Mouse (Mus musculus): ENCODE data around the gene Krtcap3. TPM values are rescaled to one million over a fixed set of nuclear protein-coding genes. Genes with fewer than 3 reads are reported as not detected.

Gene Krtcap3
- total and polyA plus RNA-seq, 3 experiments: 1.2 to 6.4 (median 1.5) TPM

DNA sequence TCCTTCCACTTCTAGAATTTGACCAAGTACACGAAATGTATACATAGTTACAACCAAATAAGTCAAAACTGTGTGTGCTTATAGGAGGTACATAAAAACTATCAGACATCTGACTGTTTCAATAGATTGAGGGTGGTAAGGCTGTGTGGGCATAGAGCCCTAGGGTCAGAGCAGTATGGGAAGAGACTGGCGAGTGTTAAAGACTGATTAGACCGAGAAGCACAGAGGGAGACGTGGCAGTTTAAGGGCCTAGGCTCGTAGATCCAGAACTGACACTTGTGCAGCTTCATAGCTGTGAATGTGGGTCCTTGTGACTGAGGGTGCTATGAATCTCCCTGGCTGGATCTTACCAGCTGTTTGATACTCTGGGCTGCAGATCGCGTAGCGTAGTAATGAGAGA is 3.4 kb downstream of the Krtcap3 start:
- intact Hi-C loops (cut with DNase I): no loop called here
- TF ChIP-seq EP300 (IDR thresholded peaks at IDR 0.05; ENCODE audit: insufficient read depth, low read depth, low read length) (no peak), CTCF (IDR thresholded peaks at IDR 0.05) (no peak), POLR2A (IDR thresholded peaks at IDR 0.05; ENCODE audit: insufficient read depth, low read depth, low read length) (no peak)
- no peak for DNase-seq
- peak overlapping the region; percentile 73 for H3K27ac ChIP-seq
- H3K4me1 ChIP-seq (ENCODE audit: control insufficient read depth, insufficient read depth, low read length): peaks cover 16% of the 10 kb centered on the region
- no peaks in the 10 kb centered on the region for H3K79me2 ChIP-seq (replicated peaks; ENCODE audit: control insufficient read depth, insufficient read depth, low read length)
- WGBS: 80% methylated on average over 8 of the region's 8 CpGs
- H3K4me3 ChIP-seq: no peak overlapping the region
- H3K9ac ChIP-seq (ENCODE audit: low read depth, low read length): no peak overlapping the region
- no peaks in the 10 kb centered on the region for H3K27me3 ChIP-seq (ENCODE audit: control insufficient read depth, insufficient read depth, low read length)
- H3K36me3 ChIP-seq (ENCODE audit: control insufficient read depth, insufficient read depth, low read length): peaks cover 5% of the 10 kb centered on the region

DNA sequence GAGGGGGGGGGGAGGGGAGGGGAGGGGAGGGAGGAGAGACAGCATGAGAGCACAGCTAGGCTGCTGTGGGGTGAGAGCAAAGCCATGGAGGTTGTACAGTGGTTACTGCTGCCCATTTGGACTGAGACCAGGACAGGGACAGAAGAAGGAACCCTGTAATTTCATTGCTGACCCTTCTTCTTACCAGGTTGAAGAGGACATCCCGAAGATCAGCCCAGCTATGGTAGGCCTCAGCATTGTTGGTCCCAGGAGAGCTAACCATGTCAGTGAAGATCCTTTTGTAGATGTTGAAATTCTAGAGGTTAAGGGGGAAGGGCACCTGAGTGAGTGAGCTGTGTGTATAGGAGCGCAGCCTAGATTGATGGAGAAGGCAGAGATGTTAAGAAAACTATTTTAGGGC is 3.9 kb downstream of the Krtcap3 start:
- Histone ChIP-seq H3K9ac (ENCODE audit: low read depth, low read length) (no peak overlapping the region), H3K36me3 (ENCODE audit: control insufficient read depth, insufficient read depth, low read length) (no peaks in the 10 kb centered on the region), H3K4me1 (ENCODE audit: control insufficient read depth, insufficient read depth, low read length) (peaks cover 16% of the 10 kb centered on the region), H3K79me2 (replicated peaks; ENCODE audit: control insufficient read depth, insufficient read depth, low read length) (no peaks in the 10 kb centered on the region), H3K27ac (no peak overlapping the region), H3K27me3 (ENCODE audit: control insufficient read depth, insufficient read depth, low read length) (no peaks in the 10 kb centered on the region), H3K4me3 (no peak overlapping the region)
- TF ChIP-seq EP300 (IDR thresholded peaks at IDR 0.05; ENCODE audit: insufficient read depth, low read depth, low read length) (no peak), CTCF (IDR thresholded peaks at IDR 0.05) (no peak), POLR2A (IDR thresholded peaks at IDR 0.05; ENCODE audit: insufficient read depth, low read depth, low read length) (no peak)
- intact Hi-C loops (cut with DNase I): no loop called here
- DNase-seq: no peak
- 93% methylated on average over 2 of the region's 2 CpGs for WGBS

GRCm38 (mm10) chr5:31255971-31256370 is 4.5 kb downstream of the Krtcap3 start:
- 65% methylated on average over 2 of the region's 2 CpGs for WGBS
- no peak overlapping the region for H3K4me3 ChIP-seq
- H3K4me1 ChIP-seq (ENCODE audit: control insufficient read depth, insufficient read depth, low read length): peaks cover 16% of the 10 kb centered on the region
- H3K27ac ChIP-seq: no peak overlapping the region
- H3K79me2 ChIP-seq (replicated peaks; ENCODE audit: control insufficient read depth, insufficient read depth, low read length): no peaks in the 10 kb centered on the region
- intact Hi-C loops (cut with DNase I): no loop called here
- TF ChIP-seq CTCF (IDR thresholded peaks at IDR 0.05) (no peak), POLR2A (IDR thresholded peaks at IDR 0.05; ENCODE audit: insufficient read depth, low read depth, low read length) (no peak), EP300 (IDR thresholded peaks at IDR 0.05; ENCODE audit: insufficient read depth, low read depth, low read length) (no peak)
- H3K27me3 ChIP-seq (ENCODE audit: control insufficient read depth, insufficient read depth, low read length): no peaks in the 10 kb centered on the region
- H3K36me3 ChIP-seq (ENCODE audit: control insufficient read depth, insufficient read depth, low read length): no peaks in the 10 kb centered on the region
- H3K9ac ChIP-seq (ENCODE audit: low read depth, low read length): no peak overlapping the region
- no peak for DNase-seq

DNA sequence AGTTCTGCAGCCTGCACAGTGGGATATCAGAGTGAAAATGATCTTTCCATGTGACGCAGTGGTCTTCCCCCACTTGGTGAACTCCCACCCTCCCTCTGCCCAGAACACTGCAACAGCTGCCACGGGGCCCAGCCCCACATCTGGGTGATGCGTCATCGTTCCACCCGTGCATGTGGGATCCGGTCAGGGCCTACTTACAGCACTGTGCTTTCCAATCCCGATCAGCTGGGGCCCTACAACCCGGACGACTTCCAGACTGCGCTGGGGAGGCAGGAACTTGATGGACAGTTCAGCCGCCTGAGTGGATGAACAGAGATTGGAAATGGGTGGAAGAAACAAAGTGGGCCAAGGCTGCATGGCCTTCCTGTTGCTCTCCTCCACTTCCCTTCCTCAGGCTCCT is 6.1 kb downstream of the Krtcap3 start:
- no peak overlapping the region for H3K27ac ChIP-seq
- TF ChIP-seq CTCF (IDR thresholded peaks at IDR 0.05) (no peak), EP300 (IDR thresholded peaks at IDR 0.05; ENCODE audit: insufficient read depth, low read depth, low read length) (no peak), POLR2A (IDR thresholded peaks at IDR 0.05; ENCODE audit: insufficient read depth, low read depth, low read length) (no peak)
- H3K4me1 ChIP-seq (ENCODE audit: control insufficient read depth, insufficient read depth, low read length): peaks cover 16% of the 10 kb centered on the region
- no peaks in the 10 kb centered on the region for H3K27me3 ChIP-seq (ENCODE audit: control insufficient read depth, insufficient read depth, low read length)
- 62% methylated on average over 11 of the region's 11 CpGs for WGBS
- no peak overlapping the region for H3K9ac ChIP-seq (ENCODE audit: low read depth, low read length)
- no peaks in the 10 kb centered on the region for H3K36me3 ChIP-seq (ENCODE audit: control insufficient read depth, insufficient read depth, low read length)
- intact Hi-C loops (cut with DNase I): no loop called here
- H3K79me2 ChIP-seq (replicated peaks; ENCODE audit: control insufficient read depth, insufficient read depth, low read length): no peaks in the 10 kb centered on the region
- no peak overlapping the region for H3K4me3 ChIP-seq
- peak in 1 of 2 experiments; percentile 22 for DNase-seq

DNA sequence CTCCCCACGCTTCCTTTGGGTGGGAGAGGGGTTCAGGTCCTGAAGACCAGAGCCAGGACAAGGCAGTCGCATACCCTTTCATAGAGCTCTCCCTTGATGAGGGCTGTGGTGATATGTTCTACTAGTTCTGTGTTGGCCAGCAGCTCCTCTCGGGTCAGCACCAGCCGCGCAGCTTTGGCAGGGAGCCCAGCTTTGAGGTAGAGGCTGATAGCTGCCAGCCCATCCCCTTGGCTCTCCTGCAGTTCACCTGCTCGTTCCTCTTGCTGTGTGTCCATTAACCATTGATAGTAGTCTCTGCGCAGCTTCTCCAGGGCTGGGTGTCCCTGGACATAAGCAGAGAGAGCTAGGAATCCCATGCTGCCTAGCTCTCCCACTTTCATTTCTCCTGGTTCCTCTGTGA is 14.6 kb downstream of the Krtcap3 start:
- Histone ChIP-seq H3K27ac (no peak overlapping the region), H3K4me3 (no peak overlapping the region), H3K4me1 (ENCODE audit: control insufficient read depth, insufficient read depth, low read length) (no peaks in the 10 kb centered on the region), H3K79me2 (replicated peaks; ENCODE audit: control insufficient read depth, insufficient read depth, low read length) (no peaks in the 10 kb centered on the region), H3K9ac (ENCODE audit: low read depth, low read length) (no peak overlapping the region), H3K36me3 (ENCODE audit: control insufficient read depth, insufficient read depth, low read length) (no peaks in the 10 kb centered on the region), H3K27me3 (ENCODE audit: control insufficient read depth, insufficient read depth, low read length) (no peaks in the 10 kb centered on the region)
- intact Hi-C loops (cut with DNase I): no loop called here
- DNase-seq: no peak
- TF ChIP-seq EP300 (IDR thresholded peaks at IDR 0.05; ENCODE audit: insufficient read depth, low read depth, low read length): no peak
- TF ChIP-seq CTCF (IDR thresholded peaks at IDR 0.05): no peak
- TF ChIP-seq POLR2A (IDR thresholded peaks at IDR 0.05; ENCODE audit: insufficient read depth, low read depth, low read length): no peak
- WGBS: 60% methylated on average over 7 of the region's 7 CpGs

DNA sequence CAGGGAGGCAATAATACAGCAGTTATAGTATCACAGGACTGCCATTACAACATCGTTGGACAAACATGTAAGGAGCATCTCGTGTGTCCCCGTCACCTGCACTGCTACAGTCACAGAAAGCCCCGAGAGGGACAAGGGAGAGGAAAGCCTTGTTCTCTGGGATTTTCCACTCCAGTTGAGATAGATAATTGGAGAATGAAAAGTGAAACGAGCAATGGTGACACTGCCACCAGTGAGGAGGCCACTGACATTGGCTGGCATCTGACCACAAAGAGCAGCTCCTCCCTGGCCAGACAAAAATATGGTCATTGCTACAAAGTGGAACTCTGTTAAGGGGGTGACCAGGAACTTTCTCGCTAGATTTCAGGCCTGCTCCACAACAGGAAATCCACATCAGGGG is 16.2 kb downstream of the Krtcap3 start:
- Histone ChIP-seq H3K27ac (no peak overlapping the region), H3K27me3 (ENCODE audit: control insufficient read depth, insufficient read depth, low read length) (no peaks in the 10 kb centered on the region), H3K79me2 (replicated peaks; ENCODE audit: control insufficient read depth, insufficient read depth, low read length) (no peaks in the 10 kb centered on the region), H3K4me1 (ENCODE audit: control insufficient read depth, insufficient read depth, low read length) (no peaks in the 10 kb centered on the region), H3K4me3 (no peak overlapping the region), H3K36me3 (ENCODE audit: control insufficient read depth, insufficient read depth, low read length) (no peaks in the 10 kb centered on the region), H3K9ac (ENCODE audit: low read depth, low read length) (no peak overlapping the region)
- TF ChIP-seq POLR2A (IDR thresholded peaks at IDR 0.05; ENCODE audit: insufficient read depth, low read depth, low read length) (no peak), CTCF (IDR thresholded peaks at IDR 0.05) (no peak), EP300 (IDR thresholded peaks at IDR 0.05; ENCODE audit: insufficient read depth, low read depth, low read length) (no peak)
- no peak for DNase-seq
- 75% methylated on average over 6 of the region's 6 CpGs for WGBS
- intact Hi-C loops (cut with DNase I): no loop called here
